Mouse (Mus musculus): ENCODE measurements around the gene Mex3d. TPM values are rescaled to one million over a fixed set of nuclear protein-coding genes. Genes with fewer than 3 reads are reported as not detected.

Gene Mex3d
- polyA plus RNA-seq, 1 experiment from 2014 or later, result 0.32 TPM

- no peak for ATAC-seq (ENCODE audit: low read depth)
Measured at GRCm38 (mm10) chr10:80405481-80406173, 18.2 kb upstream of the Mex3d start.

GRCm38 (mm10) chr10:80403044-80403692 lies 15.7 kb upstream of the Mex3d start:
- H3K4me2 ChIP-seq (ENCODE audit: low read depth, low read length), result no peak overlapping the region

More at GRCm38 (mm10) chr10:80405481-80406173, 18.2 kb upstream of the Mex3d start:
- Histone ChIP-seq H3K4me3 (ENCODE audit: low read depth, low read length) (peak overlapping the region; percentile 79), H3K9me3 (replicated peaks; ENCODE audit: control insufficient read depth, low read length) (no peaks in the 10 kb centered on the region), H3K4me1 (ENCODE audit: control insufficient read depth, low read depth, low read length) (peaks cover 42% of the 10 kb centered on the region), H3K27me3 (ENCODE audit: control insufficient read depth, insufficient read depth, low read depth, low read length) (no peaks in the 10 kb centered on the region), H3K9ac (ENCODE audit: low read depth, low read length) (peak overlapping the region; percentile 78), H3K4me2 (ENCODE audit: low read depth, low read length) (peak overlapping the region; percentile 96), H3K36me3 (ENCODE audit: control insufficient read depth, insufficient read depth) (peaks cover 32% of the 10 kb centered on the region), H3K27ac (ENCODE audit: low read length) (no peak overlapping the region)
- WGBS (ENCODE audit: insufficient replicate concordance), result 41% methylated on average over 10 of the region's 10 CpGs

GRCm38 (mm10) chr10:80400704-80401161 lies 13.3 kb upstream of the Mex3d start:
- peak overlapping the region; percentile 79 for H3K9ac ChIP-seq (ENCODE audit: low read depth, low read length)
- no peak for ATAC-seq (ENCODE audit: low read depth)
- H3K4me2 ChIP-seq (ENCODE audit: low read depth, low read length), result peak overlapping the region; percentile 91
- no peaks in the 10 kb centered on the region for H3K27me3 ChIP-seq (ENCODE audit: control insufficient read depth, insufficient read depth, low read depth, low read length)
- no peaks in the 10 kb centered on the region for H3K9me3 ChIP-seq (replicated peaks; ENCODE audit: control insufficient read depth, low read length)
- peaks cover 48% of the 10 kb centered on the region for H3K4me1 ChIP-seq (ENCODE audit: control insufficient read depth, low read depth, low read length)
- peaks cover 25% of the 10 kb centered on the region for H3K36me3 ChIP-seq (ENCODE audit: control insufficient read depth, insufficient read depth)
- H3K27ac ChIP-seq (ENCODE audit: low read length), result peak overlapping the region; percentile 87
- H3K4me3 ChIP-seq (ENCODE audit: low read depth, low read length), result no peak overlapping the region
- WGBS (ENCODE audit: insufficient replicate concordance), result 54% methylated on average over 4 of the region's 4 CpGs

More at GRCm38 (mm10) chr10:80403044-80403692, 15.7 kb upstream of the Mex3d start:
- Histone ChIP-seq H3K36me3 (ENCODE audit: control insufficient read depth, insufficient read depth) (peaks cover 25% of the 10 kb centered on the region), H3K4me3 (ENCODE audit: low read depth, low read length) (no peak overlapping the region), H3K4me1 (ENCODE audit: control insufficient read depth, low read depth, low read length) (peaks cover 49% of the 10 kb centered on the region), H3K27me3 (ENCODE audit: control insufficient read depth, insufficient read depth, low read depth, low read length) (no peaks in the 10 kb centered on the region), H3K9ac (ENCODE audit: low read depth, low read length) (no peak overlapping the region), H3K9me3 (replicated peaks; ENCODE audit: control insufficient read depth, low read length) (no peaks in the 10 kb centered on the region), H3K27ac (ENCODE audit: low read length) (no peak overlapping the region)
- 84% methylated on average over 4 of the region's 4 CpGs for WGBS (ENCODE audit: insufficient replicate concordance)
- no peak for ATAC-seq (ENCODE audit: low read depth)

- H3K9ac ChIP-seq (ENCODE audit: low read depth, low read length), result peak overlapping the region; percentile 79
- H3K4me2 ChIP-seq (ENCODE audit: low read depth, low read length), result peak overlapping the region; percentile 91
- H3K4me1 ChIP-seq (ENCODE audit: control insufficient read depth, low read depth, low read length), result peaks cover 42% of the 10 kb centered on the region
- H3K27ac ChIP-seq (ENCODE audit: low read length), result peak overlapping the region; percentile 87
- peaks cover 28% of the 10 kb centered on the region for H3K36me3 ChIP-seq (ENCODE audit: control insufficient read depth, insufficient read depth)
- no peak for ATAC-seq (ENCODE audit: low read depth)
- peak overlapping the region; percentile 75 for H3K4me3 ChIP-seq (ENCODE audit: low read depth, low read length)
- WGBS (ENCODE audit: insufficient replicate concordance), result 12% methylated on average over 17 of the region's 17 CpGs
- no peaks in the 10 kb centered on the region for H3K27me3 ChIP-seq (ENCODE audit: control insufficient read depth, insufficient read depth, low read depth, low read length)
- no peaks in the 10 kb centered on the region for H3K9me3 ChIP-seq (replicated peaks; ENCODE audit: control insufficient read depth, low read length)
Measured at GRCm38 (mm10) chr10:80399973-80400703, 12.7 kb upstream of the Mex3d start.

GRCm38 (mm10) chr10:80399191-80399972 lies 11.9 kb upstream of the Mex3d start, which contains the start of gene Mbd3:
Gene Mbd3, minus strand, starts transcription at chr10:80399550.
- Histone ChIP-seq H3K4me2 (ENCODE audit: low read depth, low read length) (peak within 1 kb of the TSS; percentile 98), H3K36me3 (ENCODE audit: control insufficient read depth, insufficient read depth) (peaks cover 34% of the 10 kb centered on the region), H3K4me1 (ENCODE audit: control insufficient read depth, low read depth, low read length) (peaks cover 36% of the 10 kb centered on the region), H3K27ac (ENCODE audit: low read length) (peak within 1 kb of the TSS; percentile 99), H3K27me3 (ENCODE audit: control insufficient read depth, insufficient read depth, low read depth, low read length) (no peaks in the 10 kb centered on the region), H3K9me3 (replicated peaks; ENCODE audit: control insufficient read depth, low read length) (no peaks in the 10 kb centered on the region), H3K4me3 (ENCODE audit: low read depth, low read length) (peak within 1 kb of the TSS; percentile 96), H3K9ac (ENCODE audit: low read depth, low read length) (peak within 1 kb of the TSS; percentile 97)
- ATAC-seq (ENCODE audit: low read depth), result peak; percentile 91
- under 1% methylated on average over 57 of the region's 82 CpGs for WGBS (ENCODE audit: insufficient replicate concordance)

- Histone ChIP-seq H3K27me3 (ENCODE audit: control insufficient read depth, insufficient read depth, low read depth, low read length) (no peaks in the 10 kb centered on the region), H3K36me3 (ENCODE audit: control insufficient read depth, insufficient read depth) (peaks cover 37% of the 10 kb centered on the region), H3K4me2 (ENCODE audit: low read depth, low read length) (peak overlapping the region; percentile 98), H3K9ac (ENCODE audit: low read depth, low read length) (peak overlapping the region; percentile 97), H3K9me3 (replicated peaks; ENCODE audit: control insufficient read depth, low read length) (no peaks in the 10 kb centered on the region), H3K4me3 (ENCODE audit: low read depth, low read length) (peak overlapping the region; percentile 96), H3K27ac (ENCODE audit: low read length) (peak overlapping the region; percentile 99), H3K4me1 (ENCODE audit: control insufficient read depth, low read depth, low read length) (peaks cover 36% of the 10 kb centered on the region)
- 0% methylated on average over 57 of the region's 59 CpGs for WGBS (ENCODE audit: insufficient replicate concordance)
- ATAC-seq (ENCODE audit: low read depth), result peak; percentile 79
Measured at GRCm38 (mm10) chr10:80398719-80399190, 11.3 kb upstream of the Mex3d start.

GRCm38 (mm10) chr10:80398174-80398535 lies 10.7 kb upstream of the Mex3d start:
- ATAC-seq (ENCODE audit: low read depth), result no peak
- Histone ChIP-seq H3K27ac (ENCODE audit: low read length) (peak overlapping the region; percentile 99), H3K4me3 (ENCODE audit: low read depth, low read length) (peak overlapping the region; percentile 96), H3K4me2 (ENCODE audit: low read depth, low read length) (peak overlapping the region; percentile 98), H3K9ac (ENCODE audit: low read depth, low read length) (peak overlapping the region; percentile 97), H3K36me3 (ENCODE audit: control insufficient read depth, insufficient read depth) (peaks cover 37% of the 10 kb centered on the region), H3K27me3 (ENCODE audit: control insufficient read depth, insufficient read depth, low read depth, low read length) (no peaks in the 10 kb centered on the region), H3K9me3 (replicated peaks; ENCODE audit: control insufficient read depth, low read length) (no peaks in the 10 kb centered on the region), H3K4me1 (ENCODE audit: control insufficient read depth, low read depth, low read length) (peaks cover 36% of the 10 kb centered on the region)
- WGBS (ENCODE audit: insufficient replicate concordance), result 0% methylated on average over 1 of the region's 1 CpGs

GRCm38 (mm10) chr10:80397524-80398173 lies 10.2 kb upstream of the Mex3d start:
- Histone ChIP-seq H3K36me3 (ENCODE audit: control insufficient read depth, insufficient read depth) (peaks cover 37% of the 10 kb centered on the region), H3K9me3 (replicated peaks; ENCODE audit: control insufficient read depth, low read length) (no peaks in the 10 kb centered on the region), H3K9ac (ENCODE audit: low read depth, low read length) (peak overlapping the region; percentile 97), H3K4me2 (ENCODE audit: low read depth, low read length) (peak overlapping the region; percentile 98), H3K27ac (ENCODE audit: low read length) (peak overlapping the region; percentile 99), H3K4me1 (ENCODE audit: control insufficient read depth, low read depth, low read length) (peaks cover 36% of the 10 kb centered on the region), H3K4me3 (ENCODE audit: low read depth, low read length) (peak overlapping the region; percentile 96), H3K27me3 (ENCODE audit: control insufficient read depth, insufficient read depth, low read depth, low read length) (no peaks in the 10 kb centered on the region)
- 41% methylated on average over 8 of the region's 8 CpGs for WGBS (ENCODE audit: insufficient replicate concordance)
- ATAC-seq (ENCODE audit: low read depth), result no peak
